Mouse (Mus musculus) gastrocnemius, adult 2 months (tissue): ENCODE results near the gene Adipor1. TPM values are rescaled to one million over a fixed set of nuclear protein-coding genes. Genes with fewer than 3 reads are reported as not detected.

Source experiments
- DNase-seq: peaks from one replicate; pipeline ENCODE4 v3.0.0; 2022
- H3K27ac ChIP-seq: fragments of 200-600 bp; 2 replicates; pipeline ENCODE4 v1.8.1; 2022; ENCODE audit warnings: mild to moderate bottlenecking
- H3K4me3 ChIP-seq: fragments of 200-600 bp; 2 replicates; pipeline ENCODE4 v1.8.1; 2022; ENCODE audit warnings: mild to moderate bottlenecking, moderate library complexity
- CTCF ChIP-seq: fragments of 200-600 bp; IDR thresholded peaks from 2 replicates; pipeline ENCODE4 v1.8.1; 2022; ENCODE audit warnings: antibody characterized with exemption, mild to moderate bottlenecking, moderate library complexity
- intact Hi-C: fragments of 180-260 bp; cut with DNase I; formaldehyde crosslinking; loops from one replicate; pipeline ENCODE4 v1.15.1; 2025
- long read RNA-seq, 2 experiments: library from polyadenylated mRNA; stranded (forward); transcript quantifications; one replicate each; pipeline ENCODE4 v2.0.0; 2021
- total RNA-seq, 2 experiments: library from RNA; stranded (reverse); gene quantifications; 2 replicates each; pipeline ENCODE4 v1.2.3; 2021

Adipor1 gene
- total RNA-seq, result 100 to 1,000 TPM; 163 to 196 TPM
- long read RNA-seq, experiment 1, transcript Adipor1-201 (8 exons, 3,123 nt), result major isoform, 746 of 881 reads
- long read RNA-seq, experiment 1, transcript Adipor1-202 (8 exons, 3,446 nt), result minor isoform, 65 of 881 reads
- long read RNA-seq, experiment 1, partial matches to known transcripts, result 13 of 881 reads
- long read RNA-seq, experiment 1, other reads (novel, unspliced or antisense), result 57 of 881 reads
- long read RNA-seq, experiment 2, transcript Adipor1-201 (8 exons, 3,123 nt), result major isoform, 873 of 1,075 reads
- long read RNA-seq, experiment 2, transcript Adipor1-202 (8 exons, 3,446 nt), result minor isoform, 93 of 1,075 reads
- long read RNA-seq, experiment 2, partial matches to known transcripts, result 19 of 1,075 reads
- long read RNA-seq, experiment 2, other reads (novel, unspliced or antisense), result 90 of 1,075 reads

- Histone ChIP-seq H3K27ac (peak within 1 kb of the TSS; percentile 99), H3K4me3 (peak within 1 kb of the TSS; percentile 98)
- no peak for TF ChIP-seq CTCF
- intact Hi-C loops, result no loop called here
- DNase-seq, result peak; percentile 99
Observed at GRCm38 (mm10) chr1:134415168-134415831, at the start of gene Adipor1. Gene Adipor1, plus strand, starts transcription at chr1:134415378.

- DNase-seq, result no peak
- Histone ChIP-seq H3K4me3 (no peak overlapping the region), H3K27ac (no peak overlapping the region)
- intact Hi-C loops, result loop anchor here (5.0 to 10.0 kb wide), 3 partner anchors 42 to 239 kb away; partner anchors contain the start of gene Cyb5r1
- no peak for TF ChIP-seq CTCF
Observed at GRCm38 (mm10) chr1:134365491-134365890, 49.7 kb upstream of the Adipor1 start.

GRCm38 (mm10) chr1:134368777-134369337, 46.3 kb upstream of the Adipor1 start:
- intact Hi-C loops, result loop anchor here (5.0 to 10.0 kb wide), 3 partner anchors 38 to 236 kb away; partner anchors contain the start of gene Cyb5r1
- DNase-seq, result peak; percentile 66
- TF ChIP-seq CTCF, result peak; percentile 83
- Histone ChIP-seq H3K27ac (no peak overlapping the region; the same call in 1 of the 2 replicates), H3K4me3 (no peak overlapping the region)

GRCm38 (mm10) chr1:134374124-134374523, 41.1 kb upstream of the Adipor1 start:
- no peak overlapping the region for H3K27ac ChIP-seq
- no peak overlapping the region for H3K4me3 ChIP-seq
- TF ChIP-seq CTCF, result no peak
- intact Hi-C loops, result no loop called here
- DNase-seq, result no peak

- Histone ChIP-seq H3K27ac (peak overlapping the region; percentile 83), H3K4me3 (no peak overlapping the region)
- no peak for DNase-seq
- intact Hi-C loops, result no loop called here
- no peak for TF ChIP-seq CTCF
Observed at GRCm38 (mm10) chr1:134381051-134381450, 34.1 kb upstream of the Adipor1 start.

- H3K4me3 ChIP-seq, result peak overlapping the region; percentile 60
- DNase-seq, result no peak
- H3K27ac ChIP-seq, result peak overlapping the region; percentile 83
- TF ChIP-seq CTCF, result no peak
- intact Hi-C loops, result no loop called here
Observed at GRCm38 (mm10) chr1:134381795-134382625, 33.2 kb upstream of the Adipor1 start.

GRCm38 (mm10) chr1:134384581-134384980, 30.6 kb upstream of the Adipor1 start:
- intact Hi-C loops, result no loop called here
- no peak overlapping the region for H3K4me3 ChIP-seq

GRCm38 (mm10) chr1:134385176-134385575, 30.0 kb upstream of the Adipor1 start:
- DNase-seq, result no peak
- Histone ChIP-seq H3K4me3 (no peak overlapping the region), H3K27ac (peak overlapping the region; percentile 68)
- TF ChIP-seq CTCF, result no peak
- intact Hi-C loops, result no loop called here

More at GRCm38 (mm10) chr1:134384581-134384980, 30.6 kb upstream of the Adipor1 start:
- no peak for DNase-seq
- peak overlapping the region; percentile 68; the same call in 1 of the 2 replicates for H3K27ac ChIP-seq
- TF ChIP-seq CTCF, result no peak

GRCm38 (mm10) chr1:134385666-134386065, 29.5 kb upstream of the Adipor1 start, which contains the start of gene 4933406M09Rik:
Gene 4933406M09Rik, plus strand, starts transcription at chr1:134385940.
- no peak for TF ChIP-seq CTCF
- Histone ChIP-seq H3K4me3 (no peak within 1 kb of the TSS), H3K27ac (peak within 1 kb of the TSS; percentile 68)
- no peak for DNase-seq
- intact Hi-C loops, result no loop called here

- Histone ChIP-seq H3K4me3 (no peak overlapping the region), H3K27ac (no peak overlapping the region)
- intact Hi-C loops, result no loop called here
- TF ChIP-seq CTCF, result no peak
- no peak for DNase-seq
Observed at GRCm38 (mm10) chr1:134393827-134394226, 21.4 kb upstream of the Adipor1 start.

- H3K4me3 ChIP-seq, result no peak overlapping the region
Observed at GRCm38 (mm10) chr1:134398210-134398609, 17.0 kb upstream of the Adipor1 start.

GRCm38 (mm10) chr1:134399735-134400134, 15.4 kb upstream of the Adipor1 start:
- no peak for DNase-seq
- H3K27ac ChIP-seq, result no peak overlapping the region
- H3K4me3 ChIP-seq, result no peak overlapping the region
- intact Hi-C loops, result no loop called here
- TF ChIP-seq CTCF, result peak; percentile 34; the same call in 1 of the 2 replicates

More at GRCm38 (mm10) chr1:134398210-134398609, 17.0 kb upstream of the Adipor1 start:
- TF ChIP-seq CTCF, result no peak
- DNase-seq, result no peak
- intact Hi-C loops, result no loop called here
- no peak overlapping the region for H3K27ac ChIP-seq
